Mouse (Mus musculus): ENCODE measurements around the gene Olfr90. TPM values are rescaled to one million over a fixed set of nuclear protein-coding genes. Genes with fewer than 3 reads are reported as not detected.
"Not testable (repeated sequence)": the region's sequence is repeated elsewhere in the genome, so short reads cannot be mapped to it uniquely, and the experiment has no call there.

Olfr90 gene
- not detected in 2 replicates for polyA plus RNA-seq (2012; rRNA removed)

GRCm38 (mm10) chr17:37088399-37088798, at the start of gene Olfr90:
Gene Olfr90, minus strand, starts transcription at chr17:37088499.
- no peak for TF ChIP-seq POLR2A (IDR thresholded peaks at IDR 0.05; ENCODE audit: borderline replicate concordance, insufficient read depth, low read length)
- no peak for TF ChIP-seq CTCF (IDR thresholded peaks at IDR 0.05; ENCODE audit: borderline replicate concordance, insufficient read depth, low read depth, low read length)
- no peak within 1 kb of the TSS for H3K4me3 ChIP-seq (replicated peaks; ENCODE audit: insufficient read depth, low read depth, low read length)
- peaks cover 1% of the 10 kb centered on the region; the same call in 1 of the 2 replicates for H3K27me3 ChIP-seq (ENCODE audit: control insufficient read depth, insufficient read depth, low read length)
- no peak for DNase-seq
- no peak within 1 kb of the TSS for H3K27ac ChIP-seq (ENCODE audit: insufficient read depth, low read length)
- H3K4me1 ChIP-seq (ENCODE audit: control insufficient read depth, insufficient read depth, low read length) = no peaks in the 10 kb centered on the region

- H3K27me3 ChIP-seq (ENCODE audit: control insufficient read depth, insufficient read depth, low read length); H3K27ac ChIP-seq (ENCODE audit: insufficient read depth, low read length); H3K4me1 ChIP-seq (ENCODE audit: control insufficient read depth, insufficient read depth, low read length); DNase-seq; H3K4me3 ChIP-seq (replicated peaks; ENCODE audit: insufficient read depth, low read depth, low read length): not testable (repeated sequence)
- 57% methylated on average over 4 of the region's 4 CpGs for WGBS
Observed at GRCm38 (mm10) chr17:37131366-37131765, 43.1 kb upstream of the Olfr90 start.

DNA sequence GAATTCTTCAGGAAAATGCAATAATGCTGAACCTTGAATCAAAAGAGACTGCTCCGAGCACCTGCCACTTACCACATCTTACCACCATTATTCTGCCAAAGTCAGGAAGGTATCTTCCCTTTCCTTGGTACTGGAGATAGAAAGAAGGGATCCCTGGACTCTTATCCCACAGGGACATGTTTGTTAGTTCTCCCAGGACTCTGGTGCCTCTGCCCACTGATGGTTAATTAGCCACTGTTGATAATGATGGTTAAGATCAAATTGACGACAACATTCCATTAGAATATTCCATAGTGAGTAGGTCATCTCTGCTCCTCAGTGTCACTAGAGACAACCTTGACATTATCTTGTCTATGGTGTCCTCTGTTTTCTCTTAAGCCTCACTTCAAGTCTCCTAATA, 31.7 kb upstream of the Olfr90 start, which contains the start of gene Olfr92:
TSS of gene Olfr92 (minus strand) at position 101 of the 400 bp plus-strand sequence.
- TF ChIP-seq CTCF (IDR thresholded peaks at IDR 0.05; ENCODE audit: borderline replicate concordance, insufficient read depth, low read depth, low read length) (no peak), POLR2A (IDR thresholded peaks at IDR 0.05; ENCODE audit: borderline replicate concordance, insufficient read depth, low read length) (no peak)
- WGBS = 91% methylated on average over 2 of the region's 2 CpGs
- Histone ChIP-seq H3K27ac (ENCODE audit: insufficient read depth, low read length) (no peak within 1 kb of the TSS), H3K4me3 (replicated peaks; ENCODE audit: insufficient read depth, low read depth, low read length) (no peak within 1 kb of the TSS), H3K4me1 (ENCODE audit: control insufficient read depth, insufficient read depth, low read length) (no peaks in the 10 kb centered on the region), H3K27me3 (ENCODE audit: control insufficient read depth, insufficient read depth, low read length) (no peaks in the 10 kb centered on the region)
- DNase-seq = no peak

DNA sequence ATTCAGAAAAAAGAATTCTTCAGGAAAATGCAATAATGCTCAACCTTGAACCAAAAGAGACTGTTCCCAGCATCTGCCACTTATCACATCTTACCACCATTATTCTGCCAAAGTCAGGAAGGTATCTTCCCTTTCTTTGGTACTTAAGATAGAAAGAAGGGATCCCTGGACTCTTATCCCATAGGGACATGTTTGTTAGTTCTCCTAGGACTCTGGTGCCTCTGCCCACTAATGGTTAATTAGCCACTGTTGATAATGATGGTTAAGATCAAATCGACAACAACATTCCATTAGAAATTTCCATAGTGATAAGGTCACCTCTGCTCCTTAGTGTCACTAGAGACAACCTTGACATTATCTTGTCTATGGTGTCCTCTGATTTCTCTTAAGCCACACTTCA, 9.9 kb upstream of the Olfr90 start, which contains the start of gene Olfr91:
TSS of gene Olfr91 (minus strand) at position 101 of the 400 bp plus-strand sequence.
- no peak for DNase-seq
- Histone ChIP-seq H3K4me1 (ENCODE audit: control insufficient read depth, insufficient read depth, low read length) (no peaks in the 10 kb centered on the region), H3K27me3 (ENCODE audit: control insufficient read depth, insufficient read depth, low read length) (no peaks in the 10 kb centered on the region), H3K4me3 (replicated peaks; ENCODE audit: insufficient read depth, low read depth, low read length) (no peak within 1 kb of the TSS), H3K27ac (ENCODE audit: insufficient read depth, low read length) (no peak within 1 kb of the TSS)
- TF ChIP-seq CTCF (IDR thresholded peaks at IDR 0.05; ENCODE audit: borderline replicate concordance, insufficient read depth, low read depth, low read length) (no peak), POLR2A (IDR thresholded peaks at IDR 0.05; ENCODE audit: borderline replicate concordance, insufficient read depth, low read length) (no peak)
- 88% methylated on average over 1 of the region's 1 CpGs for WGBS

DNA sequence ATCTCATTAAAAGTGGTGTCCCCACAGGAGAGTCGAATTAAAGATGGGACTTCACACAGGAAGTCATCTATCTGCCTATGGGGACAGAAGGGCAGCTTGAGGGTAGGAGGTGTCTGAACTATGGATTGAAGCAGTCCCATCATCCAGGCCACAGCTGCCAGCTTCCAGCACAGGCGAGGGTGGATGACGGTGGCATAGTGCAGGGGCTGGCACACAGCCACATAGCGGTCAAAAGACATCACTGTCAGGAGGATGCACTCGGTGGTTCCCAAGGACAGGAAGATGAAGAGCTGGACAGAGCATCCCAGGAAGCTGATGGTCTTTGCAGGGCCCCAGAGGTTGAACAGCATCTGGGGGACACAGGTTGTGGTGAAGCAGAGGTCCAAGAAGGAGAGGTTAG, 5.0 kb upstream of the Olfr90 start:
- TF ChIP-seq POLR2A (IDR thresholded peaks at IDR 0.05; ENCODE audit: borderline replicate concordance, insufficient read depth, low read length) = no peak
- no peak for TF ChIP-seq CTCF (IDR thresholded peaks at IDR 0.05; ENCODE audit: borderline replicate concordance, insufficient read depth, low read depth, low read length)
- Histone ChIP-seq H3K4me1 (ENCODE audit: control insufficient read depth, insufficient read depth, low read length) (no peaks in the 10 kb centered on the region), H3K27ac (ENCODE audit: insufficient read depth, low read length) (no peak overlapping the region), H3K4me3 (replicated peaks; ENCODE audit: insufficient read depth, low read depth, low read length) (no peak overlapping the region), H3K27me3 (ENCODE audit: control insufficient read depth, insufficient read depth, low read length) (no peaks in the 10 kb centered on the region)
- 5% methylated on average over 5 of the region's 5 CpGs for WGBS
- no peak for DNase-seq

DNA sequence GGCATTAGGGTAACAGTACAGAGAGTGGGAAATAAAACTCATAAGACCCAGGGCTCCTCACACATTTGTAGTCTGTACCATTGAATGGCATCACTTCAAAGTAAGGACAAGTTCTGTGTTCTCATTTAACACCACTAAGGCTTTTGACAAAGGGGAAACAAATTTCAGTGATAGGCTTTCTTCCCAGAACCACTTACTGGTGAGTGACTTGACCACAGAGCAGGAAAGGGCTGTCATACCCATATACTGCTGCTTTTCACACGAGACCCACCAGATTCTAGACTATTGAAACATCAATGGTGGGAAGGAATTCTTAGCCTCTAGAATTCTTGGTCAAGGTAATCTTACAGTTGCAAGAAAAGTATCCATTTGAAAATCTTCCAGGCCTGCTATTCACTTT, 3.9 kb upstream of the Olfr90 start:
- Histone ChIP-seq H3K27ac (ENCODE audit: insufficient read depth, low read length) (no peak overlapping the region), H3K4me3 (replicated peaks; ENCODE audit: insufficient read depth, low read depth, low read length) (no peak overlapping the region), H3K4me1 (ENCODE audit: control insufficient read depth, insufficient read depth, low read length) (no peaks in the 10 kb centered on the region), H3K27me3 (ENCODE audit: control insufficient read depth, insufficient read depth, low read length) (no peaks in the 10 kb centered on the region)
- WGBS = 89% methylated on average over 1 of the region's 1 CpGs
- no peak for DNase-seq
- no peak for TF ChIP-seq CTCF (IDR thresholded peaks at IDR 0.05; ENCODE audit: borderline replicate concordance, insufficient read depth, low read depth, low read length)
- no peak for TF ChIP-seq POLR2A (IDR thresholded peaks at IDR 0.05; ENCODE audit: borderline replicate concordance, insufficient read depth, low read length)

DNA sequence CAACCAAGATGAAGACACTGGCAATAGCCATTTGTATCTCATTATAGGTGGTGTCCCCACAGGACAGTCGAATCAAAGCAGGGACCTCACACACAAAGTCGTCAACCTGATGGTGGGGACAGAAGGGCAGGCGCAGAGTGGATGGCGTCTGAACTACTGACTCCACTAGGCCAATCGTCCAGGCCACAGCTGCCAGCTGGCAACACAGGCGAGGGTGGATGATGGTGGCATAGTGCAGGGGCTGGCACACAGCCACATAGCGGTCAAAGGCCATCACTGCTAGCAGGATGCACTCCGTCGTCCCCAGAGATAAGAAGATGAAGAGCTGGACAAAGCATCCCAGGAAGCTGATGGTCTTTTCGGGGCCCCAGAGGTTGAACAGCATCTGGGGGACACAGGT, 2.8 kb downstream of the Olfr90 start:
- H3K4me1 ChIP-seq (ENCODE audit: control insufficient read depth, insufficient read depth, low read length) = no peaks in the 10 kb centered on the region
- no peak for DNase-seq
- H3K4me3 ChIP-seq (replicated peaks; ENCODE audit: insufficient read depth, low read depth, low read length) = no peak overlapping the region
- 29% methylated on average over 10 of the region's 10 CpGs for WGBS
- no peak for TF ChIP-seq CTCF (IDR thresholded peaks at IDR 0.05; ENCODE audit: borderline replicate concordance, insufficient read depth, low read depth, low read length)
- TF ChIP-seq POLR2A (IDR thresholded peaks at IDR 0.05; ENCODE audit: borderline replicate concordance, insufficient read depth, low read length) = no peak
- H3K27ac ChIP-seq (ENCODE audit: insufficient read depth, low read length) = no peak overlapping the region
- H3K27me3 ChIP-seq (ENCODE audit: control insufficient read depth, insufficient read depth, low read length) = peaks cover 1% of the 10 kb centered on the region; the same call in 1 of the 2 replicates

GRCm38 (mm10) chr17:37084632-37085031, 3.7 kb downstream of the Olfr90 start:
- WGBS = 71% methylated on average over 5 of the region's 5 CpGs
- peaks cover 1% of the 10 kb centered on the region; the same call in 1 of the 2 replicates for H3K27me3 ChIP-seq (ENCODE audit: control insufficient read depth, insufficient read depth, low read length)
- no peak overlapping the region for H3K27ac ChIP-seq (ENCODE audit: insufficient read depth, low read length)
- H3K4me1 ChIP-seq (ENCODE audit: control insufficient read depth, insufficient read depth, low read length) = no peaks in the 10 kb centered on the region
- H3K4me3 ChIP-seq (replicated peaks; ENCODE audit: insufficient read depth, low read depth, low read length) = no peak overlapping the region
- TF ChIP-seq CTCF (IDR thresholded peaks at IDR 0.05; ENCODE audit: borderline replicate concordance, insufficient read depth, low read depth, low read length) = no peak
- no peak for TF ChIP-seq POLR2A (IDR thresholded peaks at IDR 0.05; ENCODE audit: borderline replicate concordance, insufficient read depth, low read length)
- no peak for DNase-seq

Measured in cerebellum, adult 2 months (tissue).